Mouse (Mus musculus) CD8-positive naive resting alpha-beta T cell, adult 2 months (primary cell): ENCODE measurements around the gene Psmc3.

Experiments
- DNase-seq, 2 experiments: peaks; one replicate each; pipeline ENCODE4 v3.0.0; 2022; ENCODE audit warnings: low read depth in 2 of 2, low spot score in 2 of 2

The Psmc3 gene

DNA sequence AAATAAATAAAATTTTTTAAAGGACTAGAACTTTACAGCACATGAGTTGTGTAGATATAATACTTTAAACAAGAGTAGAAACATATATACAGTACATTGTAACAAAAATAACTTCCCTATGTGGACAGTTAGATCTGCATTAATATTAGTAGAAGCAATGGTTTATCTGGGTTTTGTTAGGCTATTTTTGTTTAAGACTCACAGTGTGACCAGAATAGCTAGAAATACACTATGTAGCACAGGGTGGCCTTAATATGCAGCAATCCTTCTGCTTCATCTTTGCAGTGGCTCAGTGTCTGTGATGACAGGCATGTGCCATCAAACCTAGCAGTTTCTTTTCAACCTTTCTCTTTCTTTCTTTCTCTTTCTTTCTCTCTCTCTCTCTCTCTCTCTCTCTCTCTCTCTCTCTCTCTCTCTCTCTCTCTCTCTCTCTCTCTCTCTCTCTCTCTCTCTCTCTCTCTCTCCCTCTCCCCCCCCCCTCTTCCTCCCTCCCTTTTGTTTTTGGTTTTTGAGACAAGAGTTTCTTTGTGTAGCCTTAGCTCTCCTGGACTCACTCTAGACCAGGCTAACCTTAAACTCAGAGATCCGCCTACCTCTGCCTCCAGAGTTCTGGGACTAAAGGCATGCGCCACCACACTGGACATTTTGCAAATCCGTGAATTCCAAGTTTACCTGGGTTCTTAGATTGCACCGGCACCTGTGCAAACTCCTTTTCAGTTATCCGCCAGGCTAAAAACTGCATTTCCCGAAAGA is 452 bp upstream of the Psmc3 start:
- no peak for DNase-seq

- no peak for DNase-seq
Measured at GRCm38 (mm10) chr2:91058435-91058834, 4.6 kb downstream of the Psmc3 start.

DNA sequence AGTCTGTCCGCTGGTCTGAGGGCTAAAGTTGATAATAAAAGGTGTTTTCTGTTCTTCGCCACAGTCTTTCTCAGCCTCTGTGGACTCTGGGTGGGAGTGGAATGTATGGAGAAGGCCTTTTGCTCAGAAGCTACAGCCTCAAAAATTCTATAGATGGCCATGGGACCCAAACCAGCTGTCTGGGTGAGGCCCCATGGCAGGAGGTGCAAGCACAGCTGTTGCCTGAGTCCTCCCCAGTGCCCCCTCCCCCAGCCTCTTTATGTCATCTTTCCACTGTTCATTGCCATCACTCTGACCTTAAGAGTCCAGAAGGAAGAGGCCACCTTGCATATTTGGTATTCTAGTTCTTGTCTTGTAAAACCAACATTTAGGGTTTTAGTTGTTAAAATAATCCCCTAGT is 5.6 kb downstream of the Psmc3 start:
- DNase-seq: no peak

DNA sequence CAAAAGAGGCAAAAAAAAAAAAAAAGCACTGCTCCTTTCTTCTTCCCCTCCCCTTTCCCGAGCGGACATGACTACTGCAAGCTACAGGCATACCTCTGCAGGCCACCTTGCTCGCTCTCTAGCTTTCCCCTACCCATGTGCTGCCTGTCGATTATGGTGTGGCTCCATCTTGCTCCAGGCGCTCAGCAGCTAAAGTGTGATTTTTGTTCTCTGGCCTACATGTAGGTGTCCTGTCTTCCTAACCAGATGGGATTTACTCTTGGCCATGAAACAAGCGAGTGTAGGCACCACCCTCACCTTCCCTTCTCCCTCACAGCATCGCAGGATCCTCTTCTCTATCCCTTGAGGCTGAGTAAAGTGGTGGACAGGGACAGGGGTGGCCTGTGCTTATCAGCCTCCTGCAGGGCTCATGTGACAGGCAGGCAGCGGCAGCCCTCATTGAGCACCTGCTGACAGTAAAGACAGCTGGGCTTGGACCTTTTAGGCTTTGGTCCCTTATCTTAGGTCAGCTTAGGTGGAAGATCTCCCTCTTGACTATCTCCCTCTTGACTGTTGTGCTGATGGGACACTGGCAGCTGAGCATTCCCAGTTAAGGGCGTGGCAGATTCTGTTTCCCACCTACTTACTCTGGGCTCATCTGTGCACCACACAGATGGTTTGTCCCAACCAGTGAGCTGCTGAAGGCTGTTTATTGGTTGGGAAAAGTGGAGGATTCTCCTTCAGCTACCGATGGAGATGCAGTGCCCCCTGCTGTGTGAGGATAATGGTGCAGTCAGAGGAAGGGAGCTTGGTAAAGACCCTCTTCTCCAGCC is 6.9 kb downstream of the Psmc3 start:
- no peak for DNase-seq

DNA sequence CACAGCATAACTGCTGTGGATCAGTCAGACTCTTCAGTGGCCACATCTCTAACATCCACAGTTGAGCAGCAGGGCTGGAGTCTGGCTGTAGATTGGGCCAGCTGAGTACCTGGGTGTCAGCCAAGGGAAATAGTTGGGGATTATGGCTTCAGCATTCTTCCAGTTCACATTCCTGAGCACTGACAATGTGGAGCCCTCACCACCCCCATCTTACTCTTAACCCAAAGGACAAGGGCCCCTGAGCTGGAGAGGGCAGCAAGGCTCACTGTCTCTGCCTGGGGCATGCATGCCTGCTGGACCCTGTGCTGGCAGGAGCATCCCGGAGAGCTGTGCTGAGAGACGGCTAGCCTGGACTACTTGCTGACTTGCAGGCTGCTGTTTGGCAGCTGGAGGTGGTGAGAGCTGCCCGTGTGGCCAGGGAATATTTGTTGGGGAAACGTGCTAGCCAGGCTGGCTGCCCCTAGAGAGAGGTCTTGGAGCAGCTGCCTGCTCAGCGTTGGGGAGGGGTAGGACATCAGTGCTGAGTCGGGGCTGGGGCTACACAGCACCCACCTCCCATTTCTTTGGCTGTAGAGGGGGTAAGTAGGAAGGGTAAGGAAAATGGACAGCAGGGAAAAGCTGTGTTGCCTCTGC is 8.2 kb downstream of the Psmc3 start:
- DNase-seq: no peak

DNA sequence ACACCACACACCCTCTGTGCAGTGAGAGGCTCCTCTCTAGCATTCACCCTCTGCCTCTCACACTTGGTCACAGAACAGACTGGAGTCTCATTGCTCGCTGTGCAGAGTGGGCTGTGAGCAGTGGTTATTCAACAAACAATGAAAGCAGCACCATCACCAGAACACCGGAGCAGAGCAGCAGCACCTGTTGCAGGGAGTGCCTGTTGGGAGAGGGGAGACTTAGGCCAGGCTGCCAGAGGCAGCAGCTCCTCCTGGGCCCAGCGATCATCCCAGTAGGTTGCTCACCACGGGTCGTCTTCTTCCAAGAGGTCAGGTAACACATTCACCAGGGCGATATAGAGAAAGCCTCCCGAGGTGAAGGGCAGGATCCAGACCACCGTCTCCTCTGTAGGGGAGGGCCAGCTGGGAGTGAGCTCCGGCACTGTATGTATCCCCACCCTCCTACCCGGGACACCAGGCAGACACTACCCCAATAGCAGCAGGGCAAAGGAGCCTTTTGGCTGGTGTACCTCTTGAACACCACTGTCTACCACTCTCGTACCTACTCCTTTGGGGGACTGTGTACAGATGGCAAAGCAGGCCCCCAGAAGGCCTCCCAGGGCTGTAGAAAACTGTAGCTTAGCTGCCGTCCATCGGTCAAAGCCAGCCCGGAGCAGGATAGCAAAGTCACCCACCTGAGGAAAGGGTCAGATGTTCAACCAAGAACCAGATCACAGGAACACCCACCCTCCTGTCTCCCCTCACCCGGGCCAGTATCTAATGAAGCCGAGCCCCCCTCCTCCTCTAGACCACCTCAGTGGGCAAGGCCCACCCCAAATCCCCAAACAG is 9.2 kb downstream of the Psmc3 start:
- DNase-seq: no peak

GRCm38 (mm10) chr2:91064211-91064610 is 10.4 kb downstream of the Psmc3 start:
- no peak for DNase-seq

DNA sequence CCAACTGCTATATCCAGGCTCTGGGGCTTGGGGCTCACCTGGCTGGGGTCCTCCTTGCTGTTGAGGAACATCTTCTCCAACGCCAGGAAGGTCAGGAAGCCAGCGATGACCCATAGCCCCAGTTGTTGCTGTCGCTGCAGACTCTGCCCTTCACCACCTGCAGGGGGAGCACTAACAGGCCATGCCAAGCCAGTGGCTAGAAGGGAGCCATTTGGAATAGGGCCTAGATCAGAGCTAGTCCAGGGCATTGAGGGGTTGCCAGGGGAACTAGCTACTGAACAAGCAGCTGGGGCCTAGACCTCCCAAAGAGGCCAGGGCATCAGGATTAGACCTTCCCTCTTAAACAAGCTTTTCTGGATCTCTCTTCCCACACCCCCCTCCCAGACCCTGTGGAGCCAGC is 11.7 kb downstream of the Psmc3 start:
- DNase-seq: peak; percentile 46 to 52

- DNase-seq: no peak
Measured at GRCm38 (mm10) chr2:91066455-91066854, 12.6 kb downstream of the Psmc3 start.

- no peak for DNase-seq
Measured at GRCm38 (mm10) chr2:91068162-91068871, 14.5 kb downstream of the Psmc3 start.

DNA sequence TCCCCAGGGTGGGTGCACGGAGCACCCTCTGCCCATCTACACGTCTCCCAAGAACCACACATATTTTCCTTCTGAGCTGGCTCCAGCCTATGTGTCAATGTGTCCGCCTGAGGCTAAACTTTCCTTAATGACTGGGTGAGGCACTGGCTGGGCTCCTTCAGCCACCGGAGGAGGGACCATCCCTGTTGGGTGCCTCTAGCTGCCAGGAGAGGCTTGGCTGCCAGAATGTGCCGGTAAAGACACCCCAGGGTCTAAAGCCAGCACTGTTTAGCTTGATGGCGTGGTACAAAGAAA is 15.0 kb downstream of the Psmc3 start:
- no peak for DNase-seq

DNA sequence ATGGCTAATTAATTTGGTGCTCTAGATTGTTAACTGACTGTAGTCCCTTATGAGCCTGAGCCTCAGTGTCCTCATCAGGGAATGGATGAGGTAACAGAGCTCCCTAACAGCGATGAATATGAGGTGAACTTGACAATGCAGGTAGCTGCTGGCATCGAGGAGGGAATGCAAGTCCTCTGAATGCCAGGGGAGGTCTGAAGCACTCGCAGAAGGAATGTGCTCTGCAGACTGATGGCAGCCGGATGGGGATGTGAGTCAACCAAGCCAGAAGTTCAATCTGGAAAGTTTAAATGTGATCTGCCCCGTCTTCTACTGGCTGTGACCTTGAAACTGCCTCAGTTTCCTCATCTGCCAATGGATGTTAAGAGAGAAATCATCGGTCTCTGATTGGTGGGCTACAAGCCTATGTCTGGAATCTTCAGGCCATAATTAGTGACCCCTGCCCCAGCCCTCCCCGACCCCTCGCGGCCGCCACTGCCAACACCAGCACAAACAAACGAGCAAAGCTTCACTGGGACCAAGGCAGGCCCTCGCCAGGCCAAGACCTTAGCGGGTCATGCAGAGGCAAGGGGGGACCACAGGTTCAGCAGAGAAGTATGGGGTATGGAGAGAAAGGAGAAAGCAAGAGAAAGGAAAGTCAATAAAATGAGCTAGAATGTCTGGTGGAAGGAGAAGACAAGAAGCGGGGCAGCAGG is 15.6 kb downstream of the Psmc3 start:
- no peak for DNase-seq

DNA sequence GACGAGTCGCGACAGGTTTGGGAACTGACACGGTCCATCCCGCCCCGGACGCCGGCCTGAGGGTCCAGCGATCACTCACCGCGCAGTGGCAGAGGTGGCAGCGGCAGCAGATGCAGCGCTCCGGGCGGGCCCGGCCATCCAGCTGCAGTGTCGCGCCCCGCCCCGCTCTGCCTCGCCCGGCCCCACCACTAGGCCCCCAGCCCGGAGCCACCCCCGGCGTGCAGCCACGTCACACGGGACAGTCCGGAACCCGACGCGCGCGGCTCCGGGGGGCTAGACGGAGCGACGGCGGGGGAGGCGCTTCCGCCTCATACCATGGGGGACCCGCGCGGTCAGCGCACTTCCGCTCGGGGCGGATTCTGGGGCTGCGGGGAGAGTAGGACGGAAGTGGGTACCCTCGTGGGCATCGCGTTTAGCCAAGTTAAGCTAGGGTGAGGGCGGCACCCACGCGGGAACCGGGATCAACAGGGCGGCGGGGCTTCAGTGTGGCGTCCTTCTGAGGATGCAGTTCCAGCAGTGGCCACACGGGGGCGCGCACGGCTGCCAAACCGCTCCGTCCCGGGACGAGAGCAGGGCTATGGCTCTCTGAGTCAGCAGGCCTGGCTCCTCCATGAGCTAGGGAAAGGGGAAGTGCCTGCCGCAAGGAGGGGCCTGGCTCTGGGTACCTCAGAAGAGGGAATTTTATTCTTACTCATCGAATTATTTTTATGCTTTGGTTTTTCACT is 16.4 kb downstream of the Psmc3 start, which contains the start of gene Slc39a13:
TSS of gene Slc39a13 (minus strand) at position 342 of the 725 bp plus-strand sequence.
- peak; percentile 97 to 98 for DNase-seq

DNA sequence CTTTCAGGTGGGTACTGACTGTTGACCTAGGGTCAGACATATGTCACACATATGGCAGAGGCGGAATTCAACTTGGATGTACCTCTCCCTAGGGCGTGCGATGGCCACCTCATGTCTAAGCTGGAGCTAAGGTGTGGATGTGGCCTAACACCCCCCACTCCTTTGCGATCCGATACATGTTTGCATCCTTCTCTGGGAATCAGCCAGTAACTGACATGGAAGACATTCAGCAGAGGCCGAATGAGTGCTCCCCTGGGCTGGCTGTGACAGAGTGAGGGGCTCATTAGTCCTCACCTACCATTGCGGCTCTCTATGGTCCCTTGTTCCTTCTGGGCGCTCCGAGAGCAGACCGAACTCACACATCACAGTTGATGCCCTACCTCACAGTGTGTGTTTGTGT is 17.2 kb downstream of the Psmc3 start:
- no peak for DNase-seq

GRCm38 (mm10) chr2:91072092-91072491 is 18.3 kb downstream of the Psmc3 start:
- no peak for DNase-seq

GRCm38 (mm10) chr2:91077957-91078313 is 24.1 kb downstream of the Psmc3 start:
- DNase-seq: no peak

GRCm38 (mm10) chr2:91078314-91079025 is 24.7 kb downstream of the Psmc3 start:
- DNase-seq: no peak

DNA sequence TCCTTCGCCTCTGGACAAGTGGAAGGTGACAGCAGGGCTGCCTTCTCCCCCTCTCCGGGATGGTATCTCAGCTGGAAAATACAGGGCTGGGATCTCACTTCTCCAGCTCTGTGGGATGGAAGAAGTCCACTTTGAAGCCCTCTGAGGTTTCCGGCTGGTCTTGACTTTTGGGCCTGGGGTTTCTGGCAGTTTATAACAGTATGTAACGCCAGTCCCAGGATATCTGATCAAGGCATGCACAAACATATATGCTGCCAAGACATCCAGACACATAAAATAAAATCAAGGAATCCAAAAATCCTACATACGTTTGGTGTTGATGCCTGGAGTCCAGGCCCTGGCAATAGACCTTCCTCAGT is 25.2 kb downstream of the Psmc3 start:
- DNase-seq: no peak
